ENCODE assay signal across 8 mouse cellular contexts in the genomic region with DNA sequence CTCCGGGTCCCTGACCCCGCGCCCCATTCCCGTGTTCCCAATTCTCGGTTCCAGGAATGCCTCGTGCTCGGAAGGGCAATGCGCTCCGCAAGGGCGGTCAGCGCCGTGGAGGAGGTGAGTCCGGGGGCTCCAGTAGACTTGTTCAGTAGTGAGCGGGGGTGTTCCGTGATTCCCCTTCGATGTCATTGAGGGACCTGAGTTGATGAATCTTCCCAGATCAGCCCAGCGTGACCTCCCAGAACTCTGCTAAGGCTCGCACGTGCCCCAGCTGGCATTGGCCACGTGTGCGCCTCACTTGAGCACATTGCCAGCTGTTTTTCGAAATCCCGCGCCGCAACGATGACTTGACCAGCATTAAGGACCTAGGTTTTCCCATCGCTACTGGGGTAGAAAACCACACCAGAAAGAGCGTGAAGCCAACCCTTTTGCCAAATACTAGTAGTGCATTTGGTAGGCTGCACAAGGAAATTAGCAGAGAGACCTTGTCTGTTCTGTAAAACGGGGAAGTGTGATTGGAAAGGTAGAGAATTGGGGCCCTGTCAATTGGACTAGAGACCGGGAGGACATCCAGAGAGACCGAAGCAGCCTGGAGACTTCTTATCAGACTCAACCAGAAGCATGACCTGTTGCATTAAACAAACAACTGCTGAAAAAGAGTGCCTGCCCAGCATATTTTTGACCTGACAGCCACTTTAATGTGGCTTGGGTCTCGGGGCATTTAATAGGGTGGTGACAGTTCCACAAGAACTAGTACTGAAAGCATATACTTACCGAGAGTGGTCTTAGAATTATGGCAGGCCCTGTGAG. TPM values are rescaled to one million over a fixed set of nuclear protein-coding genes. Genes with fewer than 3 reads are reported as not detected.
DNase-seq lines count a peak whose midpoint lies in the region; ATAC-seq and TF ChIP-seq lines count a peak whose summit lies in the region.

No protein-coding gene starts in this region.

- H3K27ac ChIP-seq in embryonic facial prominence, embryonic 14.5 days (replicated peaks; ENCODE audit: low read depth, low read length): no peak overlapping the region
- no peak overlapping the region; the same call in 1 of the 2 replicates for H3K27ac ChIP-seq in hindbrain, postnatal 0 days
- peak overlapping the region; percentile 50; the same call in 1 of the 2 replicates for H3K27ac ChIP-seq in lung, embryonic 14.5 days (ENCODE audit: low read depth)
- H3K27ac ChIP-seq in stomach, embryonic 15.5 days: peak overlapping the region; percentile 62

- TF ChIP-seq CTCF in E14TG2a.4 (conservative IDR thresholded peaks at IDR 0.05; ENCODE audit: low read length): no peak
- TF ChIP-seq CTCF in hindbrain, postnatal 0 days (IDR thresholded peaks at IDR 0.05; ENCODE audit: low read depth): no peak
- no peak for TF ChIP-seq CTCF in lung, embryonic 14.5 days (IDR thresholded peaks at IDR 0.05; ENCODE audit: low read depth)

- peaks cover 61% of the 10 kb centered on the region for H3K36me3 ChIP-seq in E14TG2a.4 (ENCODE audit: insufficient read depth, low read length)
- H3K36me3 ChIP-seq in embryonic facial prominence, embryonic 14.5 days (ENCODE audit: control insufficient read depth, insufficient read depth, low read length): peaks cover 39% of the 10 kb centered on the region
- H3K36me3 ChIP-seq in hindbrain, postnatal 0 days (ENCODE audit: insufficient read depth, low read length): peaks cover 25% of the 10 kb centered on the region
- H3K36me3 ChIP-seq in lung, embryonic 14.5 days (ENCODE audit: insufficient read depth): peaks cover 49% of the 10 kb centered on the region
- peaks cover 29% of the 10 kb centered on the region for H3K36me3 ChIP-seq in stomach, embryonic 15.5 days

- H3K4me1 ChIP-seq in E14TG2a.4 (replicated peaks; ENCODE audit: low read depth, low read length): peaks cover 61% of the 10 kb centered on the region
- peaks cover 10% of the 10 kb centered on the region; the same call in 1 of the 2 replicates for H3K4me1 ChIP-seq in embryonic facial prominence, embryonic 14.5 days (ENCODE audit: control insufficient read depth, insufficient read depth, low read length)
- H3K4me1 ChIP-seq in hindbrain, postnatal 0 days (ENCODE audit: insufficient read depth, low read length): peaks cover 9% of the 10 kb centered on the region; the same call in 1 of the 2 replicates
- peaks cover 8% of the 10 kb centered on the region; the same call in 1 of the 2 replicates for H3K4me1 ChIP-seq in lung, embryonic 14.5 days (ENCODE audit: insufficient read depth)
- peaks cover 17% of the 10 kb centered on the region for H3K4me1 ChIP-seq in stomach, embryonic 15.5 days

- H3K9me3 ChIP-seq in E14TG2a.4 (ENCODE audit: low read length): no peaks in the 10 kb centered on the region
- no peaks in the 10 kb centered on the region for H3K9me3 ChIP-seq in embryonic facial prominence, embryonic 14.5 days (ENCODE audit: control insufficient read depth, low read length)
- H3K9me3 ChIP-seq in hindbrain, postnatal 0 days (ENCODE audit: low read length): no peaks in the 10 kb centered on the region
- no peaks in the 10 kb centered on the region for H3K9me3 ChIP-seq in lung, embryonic 14.5 days (ENCODE audit: low read depth, low read length)
- H3K9me3 ChIP-seq in stomach, embryonic 15.5 days: no peaks in the 10 kb centered on the region

- 4% methylated on average over 33 of the region's 33 CpGs for WGBS in embryonic facial prominence, embryonic 14.5 days
- 6% methylated on average over 33 of the region's 33 CpGs for WGBS in hindbrain, postnatal 0 days
- 1% methylated on average over 33 of the region's 33 CpGs for WGBS in lung, embryonic 14.5 days
- 3% methylated on average over 33 of the region's 33 CpGs for WGBS in stomach, embryonic 15.5 days

- peaks cover 3% of the 10 kb centered on the region; the same call in 1 of the 2 replicates for H3K27me3 ChIP-seq in E14TG2a.4 (ENCODE audit: insufficient read depth, low read length)
- H3K27me3 ChIP-seq in embryonic facial prominence, embryonic 14.5 days (replicated peaks; ENCODE audit: control insufficient read depth, insufficient read depth, low read length): no peaks in the 10 kb centered on the region
- H3K27me3 ChIP-seq in hindbrain, postnatal 0 days (ENCODE audit: insufficient read depth, low read length): no peaks in the 10 kb centered on the region
- H3K27me3 ChIP-seq in lung, embryonic 14.5 days (ENCODE audit: insufficient read depth, low read length): no peaks in the 10 kb centered on the region
- no peaks in the 10 kb centered on the region for H3K27me3 ChIP-seq in stomach, embryonic 15.5 days (replicated peaks)

- H3K9ac ChIP-seq in embryonic facial prominence, embryonic 14.5 days (ENCODE audit: low read depth, low read length): peak overlapping the region; percentile 73
- H3K9ac ChIP-seq in hindbrain, postnatal 0 days (replicated peaks; ENCODE audit: low read length): peak overlapping the region; percentile 49
- peak overlapping the region; percentile 68 for H3K9ac ChIP-seq in lung, embryonic 14.5 days
- H3K9ac ChIP-seq in stomach, embryonic 15.5 days: peak overlapping the region; percentile 73

- peak; percentile 13; the same call in 1 of the 2 replicates for ATAC-seq in frontal cortex, adult (ENCODE audit: low TSS enrichment)
- ATAC-seq in embryonic facial prominence, embryonic 14.5 days (ENCODE audit: low read depth): no peak; the same call in 1 of the 2 replicates
- no peak for ATAC-seq in hindbrain, postnatal 0 days
- ATAC-seq in lung, embryonic 14.5 days (ENCODE audit: insufficient read depth): no peak
- no peak for ATAC-seq in stomach, embryonic 15.5 days (ENCODE audit: insufficient read depth, low FRiP score, low read depth)

- H3K4me2 ChIP-seq in embryonic facial prominence, embryonic 14.5 days (ENCODE audit: low read depth, low read length): peak overlapping the region; percentile 90
- H3K4me2 ChIP-seq in hindbrain, postnatal 0 days (ENCODE audit: low read depth, low read length): peak overlapping the region; percentile 91
- peak overlapping the region; percentile 96 for H3K4me2 ChIP-seq in lung, embryonic 14.5 days
- H3K4me2 ChIP-seq in stomach, embryonic 15.5 days: peak overlapping the region; percentile 83

- peak overlapping the region; percentile 94 for H3K4me3 ChIP-seq in E14TG2a.4 (replicated peaks; ENCODE audit: low read length)
- H3K4me3 ChIP-seq in embryonic facial prominence, embryonic 14.5 days (ENCODE audit: low read depth, low read length): peak overlapping the region; percentile 83
- H3K4me3 ChIP-seq in hindbrain, postnatal 0 days (ENCODE audit: low read length): peak overlapping the region; percentile 64
- peak overlapping the region; percentile 78 for H3K4me3 ChIP-seq in lung, embryonic 14.5 days (ENCODE audit: low read depth, low read length)
- H3K4me3 ChIP-seq in stomach, embryonic 15.5 days (replicated peaks): peak overlapping the region; percentile 78

- DNase-seq in frontal cortex, postnatal 36 days (ENCODE audit: low spot score in 2 of 2): no peak
- peak; percentile 73 for DNase-seq in embryonic facial prominence, embryonic 14.5 days (ENCODE audit: low spot score)
- peak; percentile 63 for DNase-seq in hindbrain, postnatal 0 days (ENCODE audit: low spot score)
- DNase-seq in lung, embryonic 14.5 days: peak; percentile 73
- DNase-seq in cerebellum, adult 11-12 months: no peak

RNA-seq across cellular contexts. Expression of a gene that starts 0.6 kb away (rescaled TPM):
- 46.7 and 52.3 TPM in 2 replicates for polyA plus RNA-seq in embryonic facial prominence, embryonic 14.5 days (2014; fragmentation: Nextera tagmentation; extraction: Ambion mirVana)
- total RNA-seq in hindbrain, postnatal 0 days (2014; rRNA removed): 7.6 and 10.9 TPM in 2 replicates
- 9.0 and 9.3 TPM in 2 replicates for polyA plus RNA-seq in hindbrain, postnatal 0 days (2015; fragmentation: Nextera tagmentation; extraction: Ambion mirVana)
- polyA plus RNA-seq in lung, embryonic 14.5 days (2014; fragmentation: Nextera tagmentation; extraction: Ambion mirVana): 57.9 and 64.6 TPM in 2 replicates
- 65.1 and 68.2 TPM in 2 replicates for polyA plus RNA-seq in stomach, embryonic 15.5 days (2015; fragmentation: Nextera tagmentation; extraction: Ambion mirVana)

RNA-seq across cellular contexts. Expression of a gene that starts 7.4 kb away (rescaled TPM):
- polyA plus RNA-seq in embryonic facial prominence, embryonic 14.5 days (2014; fragmentation: Nextera tagmentation; extraction: Ambion mirVana): 1.2 and 1.4 TPM in 2 replicates
- 3.3 and 4.9 TPM in 2 replicates for total RNA-seq in hindbrain, postnatal 0 days (2014; rRNA removed)
- 1.7 and 1.9 TPM in 2 replicates for polyA plus RNA-seq in hindbrain, postnatal 0 days (2015; fragmentation: Nextera tagmentation; extraction: Ambion mirVana)
- polyA plus RNA-seq in lung, embryonic 14.5 days (2014; fragmentation: Nextera tagmentation; extraction: Ambion mirVana): 0.73 and 1.4 TPM in 2 replicates
- polyA plus RNA-seq in stomach, embryonic 15.5 days (2015; fragmentation: Nextera tagmentation; extraction: Ambion mirVana): 1.1 and 1.7 TPM in 2 replicates

RNA-seq across cellular contexts. Expression of a gene that starts 9.3 kb away (rescaled TPM):
- 15.9 and 18.0 TPM in 2 replicates for polyA plus RNA-seq in embryonic facial prominence, embryonic 14.5 days (2014; fragmentation: Nextera tagmentation; extraction: Ambion mirVana)
- total RNA-seq in hindbrain, postnatal 0 days (2014; rRNA removed): 29.9 and 32.8 TPM in 2 replicates
- 17.8 and 19.4 TPM in 2 replicates for polyA plus RNA-seq in hindbrain, postnatal 0 days (2015; fragmentation: Nextera tagmentation; extraction: Ambion mirVana)
- 14.7 and 17.2 TPM in 2 replicates for polyA plus RNA-seq in lung, embryonic 14.5 days (2014; fragmentation: Nextera tagmentation; extraction: Ambion mirVana)
- 16.1 and 18.6 TPM in 2 replicates for polyA plus RNA-seq in stomach, embryonic 15.5 days (2015; fragmentation: Nextera tagmentation; extraction: Ambion mirVana)

RNA-seq across cellular contexts. Expression of a gene that starts 11.3 kb away (rescaled TPM):
- polyA plus RNA-seq in embryonic facial prominence, embryonic 14.5 days (2014; fragmentation: Nextera tagmentation; extraction: Ambion mirVana): 5.6 and 6.8 TPM in 2 replicates
- total RNA-seq in hindbrain, postnatal 0 days (2014; rRNA removed): 3.4 and 7.7 TPM in 2 replicates
- 3.3 and 4.9 TPM in 2 replicates for polyA plus RNA-seq in hindbrain, postnatal 0 days (2015; fragmentation: Nextera tagmentation; extraction: Ambion mirVana)
- polyA plus RNA-seq in lung, embryonic 14.5 days (2014; fragmentation: Nextera tagmentation; extraction: Ambion mirVana): 5.2 and 5.9 TPM in 2 replicates
- 9.2 and 10.8 TPM in 2 replicates for polyA plus RNA-seq in stomach, embryonic 15.5 days (2015; fragmentation: Nextera tagmentation; extraction: Ambion mirVana)

RNA-seq across cellular contexts. Expression of a gene that starts 20.3 kb away (rescaled TPM):
- 106 and 112 TPM in 2 replicates for polyA plus RNA-seq in embryonic facial prominence, embryonic 14.5 days (2014; fragmentation: Nextera tagmentation; extraction: Ambion mirVana)
- 59.8 and 75.3 TPM in 2 replicates for total RNA-seq in hindbrain, postnatal 0 days (2014; rRNA removed)
- 39.8 and 40.6 TPM in 2 replicates for polyA plus RNA-seq in hindbrain, postnatal 0 days (2015; fragmentation: Nextera tagmentation; extraction: Ambion mirVana)
- 126 and 129 TPM in 2 replicates for polyA plus RNA-seq in lung, embryonic 14.5 days (2014; fragmentation: Nextera tagmentation; extraction: Ambion mirVana)
- 84.2 and 85.4 TPM in 2 replicates for polyA plus RNA-seq in stomach, embryonic 15.5 days (2015; fragmentation: Nextera tagmentation; extraction: Ambion mirVana)

Comparison
In these comparisons a context has a peak if more than half of its experiments do, and no peak if none do; other contexts are left out.
1. DNase-seq: peak in embryonic facial prominence, embryonic 14.5 days (single experiment), hindbrain, postnatal 0 days (single experiment) and lung, embryonic 14.5 days (single experiment); none in frontal cortex, postnatal 36 days (0 of 2) and cerebellum, adult 11-12 months (single experiment).
2. H3K27ac ChIP-seq: peak in lung, embryonic 14.5 days (single experiment) and stomach, embryonic 15.5 days (single experiment); none in embryonic facial prominence, embryonic 14.5 days (single experiment) and hindbrain, postnatal 0 days (single experiment).
3. Peak in every context shown above with its lines, with median percentiles within 50 percentile points of each other: H3K4me3 ChIP-seq, H3K4me2 ChIP-seq and H3K9ac ChIP-seq.